Mouse (Mus musculus) kidney, adult 8-10 months (tissue): Measurements from ENCODE around the gene Tmem255b.

ENCODE experiments used
- DNase-seq, 2 experiments: peaks; one replicate each; pipeline ENCODE4 v3.0.0; 2022

The Tmem255b gene

DNA sequence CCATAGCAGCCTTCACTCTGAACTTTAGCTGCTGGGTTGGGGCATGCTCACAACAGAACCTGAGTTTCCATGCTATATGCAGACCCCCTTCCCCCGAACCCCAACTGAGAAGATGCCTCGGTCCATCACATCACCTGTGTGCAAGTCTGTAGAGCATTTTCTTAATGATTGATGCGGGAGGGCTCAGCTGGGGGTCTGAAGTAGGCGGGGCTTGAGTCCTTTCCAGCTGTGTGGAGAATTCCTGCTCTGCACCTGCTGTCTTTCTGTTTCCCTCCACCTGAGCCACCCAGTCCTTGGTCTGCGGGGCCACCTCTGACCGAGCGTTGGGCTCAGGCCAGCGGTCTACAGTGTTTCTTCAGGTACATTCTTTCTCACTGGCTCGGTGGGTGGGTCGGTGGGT, at the start of gene Tmem255b:
TSS of gene Tmem255b (plus strand) at position 301 of the 400 bp plus-strand sequence.
- DNase-seq = no peak

DNA sequence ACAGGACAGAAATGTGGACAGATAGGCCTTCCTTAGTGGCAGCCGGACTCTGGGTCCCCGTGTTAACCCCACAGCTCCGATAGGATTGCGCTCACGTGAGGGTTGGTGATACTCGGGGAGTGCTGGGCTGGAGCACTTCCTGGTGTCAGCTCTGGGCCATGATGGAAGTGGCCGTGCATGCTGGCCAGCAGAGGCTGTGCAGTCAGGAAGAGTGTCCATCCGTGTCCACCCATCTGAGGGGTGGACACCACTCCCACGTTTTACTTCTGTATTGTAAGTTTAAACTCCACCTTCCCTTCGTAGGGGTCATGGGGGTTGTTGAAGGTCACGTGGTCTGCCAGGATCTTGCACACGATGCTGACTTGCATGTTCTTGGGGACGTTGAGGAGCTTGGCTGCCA, 48.6 kb upstream of the Tmem255b start:
- no peak for DNase-seq

DNA sequence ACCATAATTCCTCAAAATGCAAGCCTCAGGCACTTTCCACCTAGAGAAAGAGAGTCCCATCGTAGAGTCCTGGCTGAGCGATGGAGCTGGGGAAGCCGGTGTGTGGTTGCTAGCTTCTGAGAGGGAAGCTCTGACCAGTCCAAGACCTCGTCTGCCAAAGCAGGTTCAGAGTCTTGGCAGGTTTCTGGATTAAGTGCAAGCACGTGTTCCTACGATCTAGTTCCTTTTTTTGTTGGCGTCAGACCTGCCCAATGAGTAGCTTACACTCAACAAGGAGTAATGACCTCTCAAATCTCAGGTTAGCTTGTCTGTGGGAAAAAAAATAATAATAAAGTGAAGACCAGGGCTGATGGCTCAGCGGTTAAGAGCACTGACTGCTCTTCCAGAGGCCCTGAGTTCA, 47.3 kb upstream of the Tmem255b start:
- no peak for DNase-seq

- no peak for DNase-seq
These were observed 46.2 kb upstream of the Tmem255b start for GRCm38 (mm10) chr8:13388744-13389143.

DNA sequence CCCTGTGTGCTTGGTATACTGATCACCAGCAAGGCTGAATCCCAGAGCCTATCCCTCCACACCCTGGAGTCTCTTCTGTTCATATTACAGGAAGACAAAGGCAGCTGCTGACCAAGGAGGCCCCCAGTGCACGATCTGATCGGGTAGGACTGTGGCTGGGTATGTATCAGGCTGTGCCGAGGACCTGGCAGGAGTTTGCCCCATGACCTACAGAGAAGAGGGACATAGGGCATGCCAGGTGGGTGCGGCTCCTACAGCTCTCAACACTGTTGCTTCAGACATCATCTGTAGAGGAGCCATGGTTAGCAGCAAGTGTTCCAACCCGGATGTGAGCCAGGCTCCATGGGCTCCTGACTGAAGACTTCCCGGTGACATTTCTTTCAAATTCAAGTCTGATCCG, 41.1 kb upstream of the Tmem255b start:
- DNase-seq = no peak

GRCm38 (mm10) chr8:13396725-13397124, 38.3 kb upstream of the Tmem255b start, which contains the start of gene Atp4b:
Gene Atp4b, minus strand, starts transcription at chr8:13396825.
- no peak for DNase-seq

DNA sequence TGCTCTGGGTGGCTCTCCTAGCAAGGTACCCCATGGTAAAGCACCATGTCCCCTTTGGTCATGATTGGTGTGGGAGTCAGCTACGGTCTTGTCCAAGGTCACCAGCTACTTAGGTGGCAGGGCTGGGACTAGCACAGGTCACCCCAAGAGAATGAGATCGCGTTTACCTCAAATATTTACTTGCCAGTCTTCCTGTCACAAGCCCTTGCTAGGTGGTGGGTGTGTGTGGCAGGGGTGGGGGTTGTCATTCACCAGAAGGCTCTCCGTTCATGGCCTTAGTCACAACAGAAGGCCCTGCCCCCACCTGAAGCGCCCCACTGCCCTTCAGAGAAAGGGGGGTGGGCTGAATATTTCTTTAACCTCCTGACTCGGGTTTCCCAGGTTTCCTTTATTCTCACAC, 31.5 kb upstream of the Tmem255b start:
- no peak for DNase-seq

- no peak for DNase-seq
These were observed 30.3 kb upstream of the Tmem255b start, which contains the start of gene Grk1 for GRCm38 (mm10) chr8:13404666-13405131. Gene Grk1, plus strand, starts transcription at chr8:13405081.

- no peak for DNase-seq
These were observed 29.0 kb upstream of the Tmem255b start for GRCm38 (mm10) chr8:13406011-13406410.

GRCm38 (mm10) chr8:13411597-13411996, 23.4 kb upstream of the Tmem255b start:
- peak; percentile 22 to 65 for DNase-seq

GRCm38 (mm10) chr8:13412891-13413558, 22.0 kb upstream of the Tmem255b start:
- DNase-seq = peak; percentile 9 to 52

DNA sequence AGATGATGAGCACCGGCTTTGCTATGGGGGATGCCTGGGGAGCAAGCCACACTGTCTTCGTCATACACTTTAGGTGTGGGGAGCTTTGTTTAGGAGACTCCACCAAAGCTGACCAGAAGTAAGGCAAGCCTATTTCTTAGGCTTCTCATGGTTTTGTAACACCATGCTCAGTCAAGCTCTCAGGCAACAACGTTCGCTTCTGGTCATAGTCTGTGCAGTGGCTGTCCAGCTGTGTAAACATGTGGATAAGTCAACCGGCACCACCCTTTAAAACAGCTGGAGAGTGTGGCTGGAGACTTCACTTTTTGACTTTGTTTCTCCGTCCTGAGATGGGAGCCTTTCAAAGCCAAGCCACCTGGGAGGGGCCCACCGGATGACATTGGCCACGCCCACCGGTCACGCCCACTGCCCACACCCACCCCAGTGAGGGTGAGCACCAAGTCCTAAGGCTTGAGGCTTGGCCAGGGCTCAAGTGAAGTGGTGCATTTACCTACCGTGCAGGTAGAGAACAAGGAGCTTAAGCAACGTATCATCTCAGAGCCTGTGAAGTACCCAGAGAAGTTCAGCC, 21.1 kb upstream of the Tmem255b start:
- DNase-seq = no peak

DNA sequence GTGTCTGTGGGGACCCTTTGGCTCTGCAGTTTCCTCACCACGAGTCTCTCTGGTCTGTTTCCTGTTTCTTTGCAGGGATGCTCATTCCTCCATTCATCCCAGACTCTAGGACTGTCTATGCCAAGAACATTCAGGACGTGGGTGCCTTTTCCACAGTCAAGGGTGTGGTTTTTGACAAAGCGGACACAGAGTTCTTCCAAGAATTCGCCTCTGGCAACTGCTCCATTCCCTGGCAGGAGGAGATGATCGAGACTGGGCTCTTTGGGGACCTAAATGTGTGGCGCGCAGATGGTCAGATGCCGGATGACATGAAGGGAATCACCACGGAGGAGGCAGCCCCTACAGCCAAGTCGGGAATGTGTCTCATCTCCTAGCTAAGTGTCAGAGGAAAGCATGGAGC, 19.1 kb upstream of the Tmem255b start:
- DNase-seq = no peak

DNA sequence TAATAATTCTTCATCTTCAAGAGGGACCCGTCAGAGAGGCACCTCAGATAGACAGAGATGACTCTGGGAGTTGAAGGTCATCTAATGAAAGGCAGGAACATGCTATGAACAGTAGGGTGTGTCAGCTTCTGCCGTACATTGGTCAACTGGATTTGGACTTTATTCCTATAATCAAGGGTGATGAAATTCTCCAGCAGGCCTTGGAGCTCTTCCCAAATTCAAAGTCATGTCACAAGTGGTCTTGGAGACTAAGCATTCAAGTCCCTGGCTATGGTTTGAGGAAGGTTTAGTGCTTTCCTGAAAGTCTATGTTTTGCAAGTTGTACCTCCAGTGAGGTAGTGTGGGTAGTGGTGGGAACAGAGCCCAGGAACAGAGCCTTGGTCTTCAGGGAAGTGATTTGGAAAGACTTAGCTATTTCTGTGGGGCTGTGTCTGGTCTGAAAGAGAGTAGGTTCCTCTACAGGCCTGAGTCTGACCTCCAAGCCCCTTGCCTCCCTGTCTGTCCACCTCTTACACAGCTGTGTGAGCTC, 15.8 kb upstream of the Tmem255b start:
- no peak for DNase-seq

DNA sequence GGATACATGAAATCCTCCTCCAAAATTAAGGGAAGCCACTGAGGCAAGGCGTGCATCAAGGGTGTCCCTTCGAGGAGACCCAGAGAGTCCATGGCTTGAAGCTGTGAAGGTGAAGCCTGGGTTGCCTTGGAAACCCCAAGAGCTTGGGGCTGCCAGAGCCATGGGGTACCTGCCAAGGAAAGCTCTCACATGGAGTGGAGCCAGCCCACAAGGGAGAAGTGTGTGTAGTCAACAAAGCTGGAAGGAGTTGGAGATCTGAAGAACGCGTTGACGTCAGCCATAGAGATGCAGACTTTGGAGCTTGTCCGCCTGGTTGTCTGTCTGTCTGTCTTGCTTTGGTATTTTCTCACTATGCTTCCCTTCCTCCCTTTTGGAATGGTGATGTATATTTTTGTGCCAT, 14.0 kb upstream of the Tmem255b start:
- DNase-seq = no peak

- peak; percentile 12 to 16 for DNase-seq
These were observed 7.6 kb upstream of the Tmem255b start for GRCm38 (mm10) chr8:13427351-13427750.

DNA sequence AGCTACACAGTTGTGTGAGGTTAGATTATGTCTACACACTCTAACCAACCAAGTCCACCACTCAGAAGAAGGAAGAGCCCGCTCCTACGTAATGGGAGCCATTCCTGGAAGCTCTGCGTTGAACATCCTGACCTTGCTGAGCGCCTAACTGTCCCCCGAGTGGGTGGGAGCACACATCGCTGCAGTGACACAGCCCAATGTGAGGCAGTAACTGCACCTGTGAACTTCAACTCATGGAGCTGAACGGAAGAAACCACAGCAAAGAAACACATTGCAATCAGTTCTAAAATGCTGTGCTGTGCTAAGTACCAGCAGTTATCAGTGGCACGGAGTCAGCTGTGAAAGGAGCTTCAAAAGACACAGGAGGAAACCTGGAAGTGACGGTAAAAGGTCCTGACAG, 6.8 kb upstream of the Tmem255b start:
- no peak for DNase-seq

- no peak for DNase-seq
These were observed 4.6 kb upstream of the Tmem255b start for GRCm38 (mm10) chr8:13430412-13430811.

- no peak for DNase-seq
These were observed 4.1 kb upstream of the Tmem255b start for GRCm38 (mm10) chr8:13430866-13431265.

DNA sequence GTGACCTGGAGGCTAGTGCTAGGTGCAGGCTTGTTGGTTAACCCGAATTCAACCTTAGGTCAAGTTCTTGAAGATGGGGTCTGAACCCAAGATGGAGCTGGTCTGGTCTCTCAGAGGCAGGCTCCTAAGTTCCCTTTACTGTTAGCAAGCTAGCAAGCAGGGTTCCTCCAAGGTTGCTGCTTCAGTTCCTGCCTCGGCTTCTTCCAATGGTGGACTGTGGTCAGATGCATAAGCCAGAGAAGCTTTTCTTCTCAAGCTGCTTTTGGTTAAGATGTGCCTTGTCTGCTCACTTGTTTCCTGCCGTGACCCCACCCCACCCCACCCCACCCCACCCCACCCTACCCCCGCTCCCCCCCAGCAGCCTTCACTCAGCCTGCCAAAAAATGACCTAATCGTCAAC, 1.9 kb upstream of the Tmem255b start:
- no peak for DNase-seq

DNA sequence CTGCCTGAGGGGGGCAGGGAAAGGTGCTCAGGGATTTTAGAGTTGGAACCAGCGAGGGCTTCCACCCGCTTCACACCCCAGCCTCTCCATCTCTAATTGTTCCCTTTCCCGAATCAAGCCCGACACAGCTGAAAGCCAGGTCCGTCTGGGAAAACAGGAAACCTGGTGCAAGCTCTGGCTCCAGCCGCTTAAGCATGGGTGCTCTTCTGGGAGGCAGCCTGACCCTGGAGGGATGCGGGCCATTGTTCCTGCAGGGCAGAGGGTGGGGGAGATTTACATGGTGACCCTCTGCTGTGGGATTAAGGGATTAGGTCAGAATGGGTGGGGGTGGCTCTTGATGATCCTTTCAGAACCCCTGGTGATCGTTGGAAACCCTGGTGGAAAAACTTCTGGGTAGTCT, 1.1 kb downstream of the Tmem255b start:
- DNase-seq = no peak

GRCm38 (mm10) chr8:13437531-13437930, 2.5 kb downstream of the Tmem255b start:
- DNase-seq = no peak

DNA sequence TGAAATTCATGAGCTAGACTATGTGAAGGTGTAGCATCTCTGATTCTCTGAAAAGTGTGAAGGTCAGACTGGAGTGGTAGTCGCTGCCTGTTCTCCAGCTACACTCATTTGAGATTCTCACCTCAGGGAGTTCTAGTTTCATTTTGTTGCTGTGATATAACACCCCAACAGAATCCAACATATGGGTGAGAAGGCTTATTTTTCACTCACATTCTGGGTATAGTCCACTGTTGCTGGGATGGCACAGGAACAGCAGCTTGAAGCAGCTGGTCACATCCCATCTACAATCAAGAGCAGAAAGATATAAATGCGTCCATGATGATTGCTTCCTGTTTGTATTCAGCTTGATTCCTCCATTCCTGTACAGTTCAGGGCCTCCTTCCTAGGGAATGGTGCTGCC, 7.2 kb downstream of the Tmem255b start:
- no peak for DNase-seq

DNA sequence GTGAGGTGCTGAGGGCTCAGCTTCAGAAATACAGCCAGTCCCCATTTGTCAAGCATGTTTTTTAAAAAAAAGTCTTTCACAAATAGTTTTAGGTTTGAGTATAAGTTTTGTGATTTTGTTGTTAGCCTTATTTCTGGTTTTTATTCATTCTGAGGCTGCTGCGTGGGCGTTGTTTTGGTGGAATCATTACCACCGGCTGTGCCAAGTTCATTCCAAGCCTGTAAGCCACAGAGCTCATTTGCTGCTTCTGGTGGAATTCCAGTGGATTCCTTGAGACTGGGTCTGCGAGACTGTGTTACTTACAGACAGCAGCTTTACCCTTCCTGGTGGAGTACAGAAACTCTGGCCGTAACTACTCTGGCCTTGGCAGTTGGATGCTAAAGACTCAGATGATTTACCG, 11.5 kb downstream of the Tmem255b start:
- no peak for DNase-seq

DNA sequence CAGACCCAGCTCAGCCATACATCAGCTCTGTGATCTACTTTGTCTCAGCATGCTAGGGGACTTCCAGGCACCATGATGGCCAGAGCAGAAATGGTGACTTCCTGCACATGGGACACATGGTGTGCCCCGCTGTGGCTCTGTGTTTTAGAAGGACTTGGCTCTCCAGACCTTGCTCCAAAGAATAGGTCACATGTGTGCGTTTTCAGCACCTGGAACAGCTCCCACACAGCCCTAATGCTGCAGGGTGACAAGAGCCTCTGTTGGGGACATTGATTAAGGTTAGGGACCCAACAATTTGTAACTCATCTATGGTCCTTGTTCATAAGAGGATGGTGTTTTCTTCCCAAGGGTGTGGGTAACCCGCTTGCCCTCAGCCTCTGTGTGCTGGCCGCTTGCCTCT, 13.2 kb downstream of the Tmem255b start:
- no peak for DNase-seq
